Mouse (Mus musculus) megakaryocyte, adult 5-6 weeks (primary cell): ENCODE measurements around the gene Yipf4. TPM values are rescaled to one million over a fixed set of nuclear protein-coding genes. Genes with fewer than 3 reads are reported as not detected.
"Not testable (repeated sequence)": the region's sequence is repeated elsewhere in the genome, so short reads cannot be mapped to it uniquely, and the experiment has no call there.

Source experiments
- ATAC-seq: 2 replicates; pipeline ENCODE4 v1.8.0; 2016; ENCODE audit warnings: mild to moderate bottlenecking, inconsistent platforms; ENCODE audit not compliant: poor library complexity, severe bottlenecking
- total RNA-seq, 2 experiments: library from RNA; stranded (forward) in 1 of 2; stranded (reverse) in 1 of 2; fragments of 153-499, 151-499 nt in 1 of 2; fragments of 221-1000, 200-1000 nt in 1 of 2; gene quantifications; 2 replicates each; pipeline versions ENCODE4 v1.2.3 to v1.2.4; 2015 to 2017

Gene Yipf4
- 61.3 and 82.9 TPM in 2 replicates for total RNA-seq (2015)
- 60.1 and 62.7 TPM in 2 replicates for total RNA-seq (2017)

DNA sequence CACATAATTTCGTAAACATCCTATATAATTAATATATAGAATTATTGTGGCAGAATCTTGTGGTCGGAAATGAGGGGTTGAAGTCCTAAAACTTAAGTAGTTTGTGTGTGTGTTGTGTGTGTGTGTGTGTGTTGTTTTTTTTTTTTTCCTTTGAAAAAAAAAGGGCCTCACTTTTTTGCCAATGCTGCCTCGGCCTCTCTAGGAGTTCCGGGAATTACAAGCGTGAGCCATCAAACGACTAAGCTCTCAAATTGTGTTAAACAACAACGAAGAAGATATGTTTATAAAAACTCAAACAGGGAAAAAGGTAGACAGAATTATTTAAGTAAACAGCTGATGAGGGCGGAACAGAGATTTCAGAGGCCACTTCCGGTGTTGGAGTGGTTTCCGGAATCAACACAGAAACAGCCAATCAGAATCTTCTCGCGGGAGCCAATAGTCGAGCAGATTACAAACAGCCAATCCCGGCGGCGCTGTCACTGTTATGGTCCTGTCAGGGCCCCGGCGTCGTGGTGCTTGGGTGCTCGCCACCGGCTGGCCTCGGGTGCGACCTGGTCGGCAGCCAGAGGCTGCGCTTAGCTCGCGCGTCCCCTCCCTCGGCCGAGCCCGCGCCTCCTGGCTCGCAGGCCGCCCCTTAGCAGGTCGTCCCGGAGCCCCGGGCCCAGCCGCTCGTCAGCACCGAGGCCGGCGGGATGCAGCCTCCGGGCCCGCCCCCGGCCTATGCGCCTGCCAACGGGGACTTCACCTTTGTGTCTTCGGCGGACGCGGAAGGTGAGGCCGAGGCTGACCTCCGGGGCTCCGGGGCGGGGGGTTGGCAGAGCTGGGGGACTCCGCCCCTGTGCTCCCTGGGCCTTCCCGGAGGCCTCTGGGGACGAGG lies at the start of gene Yipf4:
TSS of gene Yipf4 (plus strand) at position 470 of the 877 bp plus-strand sequence.
- peak; percentile 98 for ATAC-seq

DNA sequence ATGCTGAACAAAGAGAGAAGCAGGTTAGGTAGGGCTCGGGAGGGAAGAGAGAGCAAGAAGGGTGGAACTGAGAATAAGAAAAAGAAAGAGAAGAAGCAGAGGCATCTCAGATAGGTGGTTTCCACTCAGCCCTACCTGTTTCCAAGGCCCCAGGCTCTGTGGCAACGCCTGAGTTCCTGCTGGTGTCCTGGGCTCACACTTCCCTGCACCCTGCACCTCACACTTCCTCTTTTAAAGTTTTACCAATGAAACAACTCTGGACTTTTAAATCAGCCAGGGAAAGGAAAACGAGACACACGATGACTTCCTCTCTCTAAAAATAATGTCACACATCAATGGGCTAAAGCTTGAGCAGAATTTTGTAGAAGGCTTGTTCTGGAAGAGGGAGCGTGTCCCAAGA lies 48.8 kb upstream of the Yipf4 start:
- ATAC-seq, result peak; percentile 98

DNA sequence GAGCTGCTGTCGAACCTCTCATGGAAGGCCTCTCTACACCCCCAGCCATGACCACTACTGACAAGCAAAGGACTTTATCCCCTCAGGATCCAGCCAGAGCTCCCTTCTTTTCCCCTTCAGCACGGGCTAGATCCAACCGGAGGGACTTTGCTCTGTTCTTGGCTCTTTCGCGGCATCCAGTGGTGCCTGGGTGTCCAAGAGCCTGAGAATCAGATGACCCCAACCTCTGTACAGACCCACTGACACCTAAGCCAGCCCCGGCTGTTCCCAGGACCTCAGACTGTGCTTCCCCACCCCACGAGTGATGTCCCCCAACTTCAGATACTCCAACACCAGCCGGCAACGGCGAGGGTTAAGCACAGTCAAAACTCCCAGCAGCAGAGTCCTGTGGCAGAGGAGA lies 39.5 kb upstream of the Yipf4 start:
- ATAC-seq, result no peak

DNA sequence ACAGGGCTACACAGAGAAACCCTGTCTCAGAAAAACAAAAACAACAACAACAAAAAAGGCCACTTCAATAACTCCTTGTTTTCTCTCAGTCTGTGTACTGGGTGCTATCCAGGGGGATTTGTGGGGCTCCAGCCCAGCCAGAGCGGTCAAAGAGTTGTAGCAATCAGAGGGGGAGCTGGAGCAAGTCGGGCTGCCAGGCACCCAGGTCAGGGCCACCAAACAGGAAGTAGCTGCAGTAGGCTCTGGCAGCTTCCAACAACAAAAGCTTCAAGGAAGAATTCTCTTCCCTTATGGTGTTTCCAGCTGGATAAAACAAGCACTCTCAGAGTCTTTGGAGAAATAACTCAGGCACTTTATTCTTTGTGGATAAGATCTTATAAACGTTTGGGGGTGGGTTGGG lies 35.4 kb upstream of the Yipf4 start:
- ATAC-seq, result peak; percentile 65

DNA sequence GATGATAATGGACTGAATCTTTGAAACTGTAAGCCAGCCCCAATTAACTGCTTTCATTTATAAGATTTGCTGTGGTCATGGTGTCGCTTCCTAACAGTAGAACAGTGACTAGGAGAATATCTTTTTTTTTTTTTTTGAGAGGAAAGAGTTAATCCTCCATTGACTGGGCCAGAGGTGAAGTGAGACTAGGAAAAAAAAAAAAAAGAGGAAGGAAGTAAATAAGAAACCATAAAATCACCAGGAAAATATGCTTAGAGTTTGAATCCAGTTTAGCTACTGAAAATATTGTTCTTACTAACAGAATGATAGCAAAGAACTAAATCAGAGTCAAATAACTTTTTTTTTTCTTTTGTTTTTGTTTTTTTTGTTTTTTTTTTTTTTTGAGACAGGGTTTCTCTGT lies 34.6 kb upstream of the Yipf4 start:
- peak; percentile 34; the same call in 1 of the 2 replicates for ATAC-seq

DNA sequence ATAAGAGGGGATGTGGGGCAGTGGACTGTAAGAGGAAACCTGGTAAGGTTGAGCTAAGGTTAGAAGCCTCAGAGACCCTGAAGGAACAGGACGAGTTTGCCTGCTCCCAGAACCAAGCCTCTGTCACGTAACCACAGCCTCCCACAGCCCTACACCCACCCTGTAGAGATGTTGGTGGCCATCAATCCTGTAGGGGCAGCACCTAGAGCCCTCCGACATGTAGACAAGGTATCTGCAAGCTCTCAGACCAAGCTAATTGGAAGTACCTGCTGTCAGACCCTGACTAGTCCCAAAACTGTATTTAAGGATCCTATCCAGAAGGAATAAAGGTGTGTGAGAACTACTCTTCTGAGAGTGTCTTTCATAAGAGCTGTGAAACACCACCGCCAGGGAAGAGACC lies 33.9 kb upstream of the Yipf4 start:
- no peak for ATAC-seq

DNA sequence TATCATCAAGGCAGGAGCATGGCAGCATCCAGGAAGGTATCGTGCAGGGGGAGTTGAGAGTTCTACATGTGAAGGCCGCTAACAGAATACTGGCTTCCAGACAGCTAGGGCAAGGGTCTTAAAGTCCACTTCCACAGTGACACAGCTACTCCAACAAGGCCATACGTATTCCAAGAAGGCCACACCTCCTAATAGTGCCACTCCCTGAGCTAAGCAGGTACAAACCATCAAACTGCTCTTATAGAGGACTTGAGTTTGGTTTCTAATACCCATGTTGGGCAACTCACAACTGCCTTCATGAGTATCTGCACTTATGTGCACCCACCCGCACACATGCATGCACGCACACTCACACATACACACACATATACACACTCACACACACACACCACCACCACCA lies 32.5 kb upstream of the Yipf4 start:
- no peak for ATAC-seq

DNA sequence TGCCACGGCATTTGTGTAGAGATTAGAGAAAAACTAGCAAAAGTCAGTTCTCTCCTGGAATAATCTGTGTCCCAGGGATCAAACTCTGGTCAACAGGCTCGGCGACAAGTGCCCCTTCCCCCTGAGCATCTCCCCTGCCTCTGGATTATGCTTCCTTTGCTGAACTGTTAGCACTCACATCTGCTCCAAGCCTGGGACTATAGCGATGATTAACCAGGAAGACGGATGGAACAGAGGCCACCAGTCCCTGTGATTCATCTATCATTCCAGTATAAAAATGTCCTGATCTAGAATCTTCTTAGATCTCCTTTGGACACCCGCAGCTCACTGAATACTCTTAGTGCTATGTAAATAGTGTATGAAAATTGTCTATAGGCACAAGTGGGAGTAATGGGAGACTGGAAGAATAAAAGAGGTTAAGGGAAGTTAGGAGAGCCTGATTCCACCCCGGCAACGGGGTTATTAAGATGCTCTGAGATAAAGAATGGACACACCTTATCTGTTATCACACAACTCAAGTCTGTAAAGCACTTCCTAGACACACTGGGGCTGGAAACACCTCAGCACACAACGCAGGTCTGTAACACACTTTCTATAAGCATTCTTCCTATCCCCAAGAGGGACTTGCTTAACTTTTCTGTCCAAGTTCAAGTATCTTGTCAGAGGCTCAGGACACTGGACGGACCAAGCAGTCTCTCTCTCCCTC lies 31.2 kb upstream of the Yipf4 start:
- ATAC-seq, result no peak; the same call in 1 of the 2 replicates

DNA sequence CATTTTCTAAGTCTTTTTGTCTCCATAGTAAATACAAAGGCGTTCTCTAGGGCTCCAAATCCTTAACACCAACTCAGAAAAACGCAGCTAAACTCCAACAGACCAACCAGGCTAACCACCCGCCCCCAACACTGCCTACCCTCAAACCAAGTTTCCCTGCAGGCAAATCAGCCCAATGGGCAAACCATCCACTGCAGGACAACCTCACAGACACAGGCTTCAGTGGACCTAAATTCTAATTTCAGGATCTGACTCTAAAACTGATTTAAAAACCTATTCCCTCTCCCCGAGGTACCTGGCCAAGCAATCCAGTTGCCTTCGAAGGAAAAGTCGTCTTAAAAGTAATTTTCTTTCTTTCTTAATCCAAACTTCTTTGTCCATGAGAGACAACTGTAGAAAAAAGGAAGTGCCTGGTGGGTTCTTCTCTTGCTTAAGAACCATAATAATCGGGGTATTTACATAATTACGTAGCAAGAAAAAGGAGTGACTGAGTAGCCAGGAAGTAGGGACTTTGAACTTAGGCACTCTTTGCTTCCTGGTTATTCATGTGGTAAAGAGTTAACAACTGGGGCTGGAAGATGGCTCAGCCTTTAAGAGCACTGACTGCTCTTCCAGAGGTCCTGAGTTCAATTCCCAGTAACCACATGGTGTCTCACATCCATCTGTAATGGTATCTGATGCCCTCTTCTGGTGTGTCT lies 30.4 kb upstream of the Yipf4 start, which contains the start of gene Nlrc4:
TSS of gene Nlrc4 (minus strand) at position 432 of the 698 bp plus-strand sequence.
- peak; percentile 94 for ATAC-seq

DNA sequence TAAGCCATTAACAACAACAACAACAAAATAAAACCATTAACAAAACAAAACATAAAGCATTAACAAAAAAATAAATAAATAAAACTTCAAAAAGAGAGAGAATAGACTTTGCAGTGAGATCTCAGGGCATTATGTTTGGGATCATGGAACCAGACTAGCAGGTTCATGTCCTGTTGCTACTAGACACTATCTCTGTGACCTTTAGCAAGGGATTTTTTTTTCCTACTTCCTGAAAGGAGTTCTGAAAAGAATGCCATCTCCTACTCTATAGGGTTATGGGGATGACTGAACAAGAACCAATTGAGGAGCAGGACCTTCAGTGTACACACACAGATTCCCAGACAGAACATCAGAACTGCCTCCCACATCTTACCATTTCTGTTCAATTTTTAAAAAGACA lies 25.8 kb upstream of the Yipf4 start:
- ATAC-seq, result no peak

DNA sequence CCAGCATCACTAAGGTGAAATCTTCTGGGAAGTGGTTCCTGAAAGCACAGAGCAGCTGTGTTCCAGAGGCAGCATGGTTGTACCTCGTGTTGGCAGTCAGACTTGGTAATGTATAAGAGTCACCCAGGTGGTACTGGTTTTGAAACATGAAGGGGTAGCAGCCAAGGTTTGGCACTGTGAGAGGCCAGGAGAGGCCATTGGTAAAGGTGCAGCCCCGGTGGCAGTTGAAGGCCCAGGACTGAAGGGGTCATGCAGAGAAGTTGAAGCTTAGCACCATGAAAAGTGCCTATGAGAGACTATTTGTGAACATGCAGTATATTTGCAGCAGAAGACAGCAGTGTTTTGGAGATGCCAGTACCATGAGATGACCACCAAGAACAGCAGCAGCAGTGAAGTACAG lies 21.3 kb upstream of the Yipf4 start:
- ATAC-seq, result not testable (repeated sequence)

DNA sequence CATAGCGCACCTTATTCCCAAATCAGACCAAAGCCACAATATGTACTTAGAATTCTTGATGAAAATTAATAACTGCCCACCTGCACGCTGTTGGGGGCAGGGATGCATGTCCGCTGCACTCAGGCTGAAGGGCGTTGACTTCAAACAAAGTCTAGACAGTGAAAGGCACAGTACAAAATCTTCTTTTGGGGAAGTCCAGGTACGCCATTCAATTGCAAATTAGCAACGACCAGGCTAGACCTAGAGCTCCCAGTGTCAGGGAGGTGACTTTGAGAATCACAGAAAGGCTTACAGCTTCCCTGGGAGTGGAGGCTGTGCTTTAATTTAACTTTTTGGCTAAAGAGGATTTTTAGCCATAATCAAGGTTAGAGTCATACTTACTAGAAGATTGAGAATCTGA lies 19.2 kb upstream of the Yipf4 start:
- ATAC-seq, result not testable (repeated sequence)

DNA sequence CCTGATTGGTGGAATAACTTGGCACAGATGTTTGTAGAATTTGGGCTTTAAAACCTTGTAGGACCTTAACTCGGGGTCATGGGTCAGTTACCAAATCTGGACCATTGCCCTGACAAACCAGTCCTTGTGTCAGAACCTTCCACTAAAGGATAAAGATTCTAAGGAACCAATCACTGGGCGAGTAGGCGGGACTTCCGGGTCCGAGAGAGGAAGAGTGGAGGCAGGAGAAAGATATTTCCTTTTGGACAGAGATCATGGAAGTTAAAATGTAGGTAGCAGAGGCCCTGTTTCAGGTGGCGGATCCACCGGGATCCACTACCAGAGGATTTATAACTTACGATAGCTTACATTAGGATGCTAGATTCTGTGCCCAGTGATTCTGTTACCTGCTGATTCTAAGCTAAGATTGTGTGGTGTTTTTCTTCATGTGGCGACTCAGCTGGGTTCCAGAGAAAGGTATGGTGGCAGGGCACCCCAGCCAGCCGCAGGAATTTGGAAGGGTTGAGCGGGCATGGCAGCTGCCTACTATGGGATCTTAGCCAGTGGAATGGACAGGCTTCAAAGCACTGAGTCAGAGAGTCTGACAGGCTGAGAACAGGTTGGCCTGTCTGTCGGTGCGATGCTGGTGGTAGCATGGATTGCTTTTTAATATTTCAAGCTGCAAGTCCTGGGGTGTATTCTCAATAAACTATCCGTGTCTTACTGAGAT lies 8.8 kb upstream of the Yipf4 start:
- no peak for ATAC-seq

DNA sequence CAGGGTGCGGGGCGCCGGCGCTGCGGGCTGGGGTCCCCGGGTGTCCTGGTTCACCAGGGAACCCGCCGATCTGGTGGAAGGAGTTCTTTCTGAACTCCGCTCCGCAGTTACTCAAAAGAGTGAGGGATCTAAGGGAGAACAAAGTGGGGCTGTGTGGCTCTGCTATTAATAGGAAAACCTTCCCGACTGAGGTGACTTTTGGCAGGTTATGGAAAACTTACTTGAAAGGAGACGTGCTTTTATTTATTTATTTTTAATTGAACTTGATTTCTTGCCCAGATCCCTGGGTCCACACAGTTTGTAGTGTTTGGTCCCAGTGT lies 568 bp downstream of the Yipf4 start:
- ATAC-seq, result no peak

DNA sequence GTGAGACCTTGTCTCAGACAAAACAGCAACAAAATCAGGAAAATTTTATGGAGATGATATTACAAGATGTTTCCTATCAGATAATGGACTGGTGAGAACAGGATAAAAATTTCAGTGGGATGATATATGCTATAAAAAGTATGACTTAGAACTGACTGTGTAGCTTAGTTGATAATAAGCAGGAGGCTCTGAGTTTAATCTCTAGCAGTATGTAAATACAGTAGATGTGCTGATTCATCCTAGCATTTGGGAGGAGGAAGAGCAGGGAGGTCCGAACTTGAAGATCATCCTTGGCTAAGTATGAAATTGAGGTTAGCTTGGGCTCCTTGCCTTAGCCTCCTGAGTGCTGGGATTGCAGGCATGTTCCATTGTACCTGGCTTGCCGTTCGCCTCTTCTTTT lies 2.3 kb downstream of the Yipf4 start:
- ATAC-seq, result no peak

DNA sequence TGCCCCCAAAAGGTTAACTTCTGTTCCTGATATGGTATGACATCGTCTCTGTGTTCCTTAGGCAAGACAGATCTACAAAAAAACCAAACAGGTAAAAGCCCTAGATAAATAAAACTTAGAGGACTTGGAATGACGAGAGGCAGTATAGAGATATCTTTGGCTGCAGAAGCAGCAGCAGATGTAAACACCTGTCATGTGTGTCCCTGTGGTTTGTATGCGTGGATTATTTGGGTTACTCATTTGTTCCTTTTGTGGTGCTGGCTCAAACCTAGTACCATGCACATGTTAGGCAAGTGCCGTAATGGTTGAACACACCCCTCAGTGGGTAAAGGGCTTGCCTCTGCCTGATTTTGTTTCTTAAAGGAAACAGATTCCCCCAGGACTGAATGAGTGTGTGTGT lies 10.9 kb downstream of the Yipf4 start:
- ATAC-seq, result no peak

DNA sequence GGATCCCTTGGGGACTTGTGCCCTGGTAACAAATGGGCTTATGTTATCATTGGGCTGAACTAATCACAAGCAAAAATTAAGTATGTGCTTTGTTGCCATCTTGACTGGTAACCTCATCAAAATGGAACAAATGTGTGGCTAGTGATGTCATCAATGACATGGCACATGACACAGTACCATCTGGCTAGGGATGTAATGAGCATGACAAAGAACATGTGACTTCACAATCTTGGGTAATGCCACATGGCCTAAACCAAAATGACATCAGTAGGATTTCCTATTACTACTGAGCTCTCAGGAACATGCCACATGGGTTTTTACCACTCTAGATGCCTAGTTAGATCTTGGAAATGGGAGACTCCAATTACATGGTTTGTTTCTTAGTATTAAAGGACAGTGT lies 11.8 kb downstream of the Yipf4 start:
- ATAC-seq, result no peak

DNA sequence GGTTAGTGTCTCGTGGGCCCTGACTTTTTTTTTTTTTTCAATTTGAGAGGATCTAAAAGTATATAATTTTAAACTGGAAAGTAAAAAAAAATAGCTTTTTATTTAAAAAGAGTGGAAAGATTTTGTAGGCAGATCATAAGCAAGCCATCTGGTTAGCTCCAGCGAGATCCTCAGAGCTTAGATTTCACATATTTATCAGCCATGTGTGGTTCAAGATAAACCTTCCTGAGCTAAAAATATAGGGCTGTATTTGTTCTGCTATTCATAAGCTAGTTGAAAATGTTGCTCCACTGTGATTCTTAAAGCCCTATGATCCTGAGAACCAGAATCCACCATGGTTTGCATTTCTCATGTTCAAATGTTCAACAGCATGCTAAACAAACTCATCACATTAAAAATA lies 18.6 kb downstream of the Yipf4 start:
- ATAC-seq, result no peak

DNA sequence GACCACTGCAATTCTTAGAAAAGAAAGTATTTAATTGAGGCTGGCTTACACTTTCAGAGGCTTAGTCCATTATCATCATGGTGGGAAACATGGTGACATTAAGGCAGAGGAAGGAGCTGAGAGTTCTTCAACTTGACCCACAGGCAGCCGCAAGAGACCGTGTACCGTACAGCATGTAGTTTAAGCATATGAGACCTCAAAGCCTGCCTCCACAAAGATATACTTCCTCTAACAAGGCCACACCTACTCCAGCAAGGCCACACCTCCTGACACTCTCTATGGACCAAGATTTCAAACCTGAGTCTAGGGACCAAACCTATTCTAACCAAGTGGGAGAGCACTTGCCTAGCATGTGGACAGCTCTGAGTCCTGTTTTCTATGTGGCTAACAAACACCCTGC lies 19.3 kb downstream of the Yipf4 start:
- peak; percentile 89 for ATAC-seq

DNA sequence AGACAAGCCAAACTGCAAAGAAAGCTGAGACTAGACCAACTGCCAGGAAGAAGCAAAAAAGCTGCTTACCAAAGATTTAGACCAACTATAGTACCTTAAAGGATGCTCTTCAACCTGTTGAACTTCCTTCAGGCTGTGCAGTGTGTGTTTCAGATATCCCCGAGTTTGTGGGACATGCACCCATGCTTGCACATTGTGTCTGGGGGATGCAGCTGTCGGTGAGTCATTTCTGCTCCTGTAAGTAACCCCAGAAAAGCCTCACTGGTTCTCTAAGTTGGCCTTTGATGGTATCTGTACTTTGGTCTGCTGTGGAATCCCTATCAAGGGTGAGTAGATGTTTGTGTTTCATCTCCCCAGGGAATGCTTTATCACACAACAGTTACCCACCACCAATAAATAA lies 23.0 kb downstream of the Yipf4 start:
- no peak for ATAC-seq
